Mouse (Mus musculus): ENCODE data around the gene Xylt1. TPM values are rescaled to one million over a fixed set of nuclear protein-coding genes. Genes with fewer than 3 reads are reported as not detected.

Gene Xylt1
- 21.9 and 26.8 TPM in 2 replicates for total RNA-seq (2014; fragmentation: Nextera tagmentation)
- 16.2 and 20.9 TPM in 2 replicates for total RNA-seq (2017)

DNA sequence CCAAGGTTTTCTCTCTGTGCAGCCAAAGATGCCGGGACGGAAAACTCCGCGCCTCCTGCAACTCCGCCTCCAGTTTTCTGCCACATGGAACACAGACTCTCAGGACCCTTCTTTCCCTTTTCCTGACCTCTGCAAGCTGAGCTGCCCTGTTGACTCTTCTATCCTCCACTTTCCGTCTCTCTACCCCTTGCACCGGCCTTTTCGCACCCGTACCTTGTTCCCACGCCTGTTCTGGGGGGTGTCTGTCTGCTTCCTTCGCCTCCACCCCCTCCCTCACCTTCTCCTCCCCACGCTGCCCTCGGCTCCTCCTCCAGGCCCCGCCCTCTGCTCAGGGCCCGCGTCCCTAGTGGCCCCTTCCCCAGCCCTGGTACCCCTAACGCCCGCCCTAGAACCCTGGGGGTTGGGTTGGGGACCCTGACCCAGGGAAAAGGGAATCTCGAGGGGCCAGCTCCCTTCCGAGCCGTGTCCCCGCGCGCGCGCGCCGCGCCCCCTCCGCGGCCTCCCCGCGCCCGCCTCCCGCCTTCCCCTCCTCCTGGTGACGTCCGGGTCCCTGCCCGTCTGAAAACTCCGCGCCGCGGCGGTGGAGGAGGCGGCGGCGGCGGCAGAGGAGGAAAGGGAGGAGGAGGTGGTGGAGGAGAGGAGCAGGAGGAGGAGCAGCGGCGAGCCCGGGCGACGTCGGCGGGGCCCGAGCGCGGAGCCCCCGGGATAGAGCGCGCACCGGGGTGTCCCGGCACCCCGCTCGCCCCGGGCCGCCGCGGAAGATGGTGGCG, at the start of gene Xylt1:
Xylt1 (plus strand) TSS at position 562 of the 770 bp plus-strand sequence.
- peak; percentile 62 for ATAC-seq (replicated peaks; ENCODE audit: poor library complexity, severe bottlenecking)

DNA sequence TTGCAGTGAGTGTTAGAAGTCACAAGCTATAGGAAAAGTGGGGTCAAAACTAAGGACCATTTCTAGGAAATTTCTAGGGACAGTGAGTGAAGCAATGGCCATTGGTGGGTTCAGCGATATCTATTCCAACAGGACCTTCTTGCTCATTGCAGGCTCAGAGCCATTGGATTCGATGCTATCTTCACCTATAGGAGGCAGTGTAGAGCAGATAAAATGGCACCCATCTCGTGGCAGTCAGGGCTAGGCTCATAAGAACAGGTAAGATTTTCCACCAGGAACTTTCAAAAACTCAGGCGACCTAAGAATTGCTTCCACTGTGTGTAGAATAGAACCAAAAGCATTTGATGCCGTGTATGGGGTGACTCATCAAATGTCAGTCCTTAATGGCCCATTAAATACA, 46.8 kb upstream of the Xylt1 start:
- no peak for ATAC-seq (replicated peaks; ENCODE audit: poor library complexity, severe bottlenecking)

GRCm38 (mm10) chr7:117356316-117356715, 24.5 kb upstream of the Xylt1 start:
- no peak for ATAC-seq (replicated peaks; ENCODE audit: poor library complexity, severe bottlenecking)

GRCm38 (mm10) chr7:117357425-117358194, 23.2 kb upstream of the Xylt1 start:
- ATAC-seq (replicated peaks; ENCODE audit: poor library complexity, severe bottlenecking): no peak

DNA sequence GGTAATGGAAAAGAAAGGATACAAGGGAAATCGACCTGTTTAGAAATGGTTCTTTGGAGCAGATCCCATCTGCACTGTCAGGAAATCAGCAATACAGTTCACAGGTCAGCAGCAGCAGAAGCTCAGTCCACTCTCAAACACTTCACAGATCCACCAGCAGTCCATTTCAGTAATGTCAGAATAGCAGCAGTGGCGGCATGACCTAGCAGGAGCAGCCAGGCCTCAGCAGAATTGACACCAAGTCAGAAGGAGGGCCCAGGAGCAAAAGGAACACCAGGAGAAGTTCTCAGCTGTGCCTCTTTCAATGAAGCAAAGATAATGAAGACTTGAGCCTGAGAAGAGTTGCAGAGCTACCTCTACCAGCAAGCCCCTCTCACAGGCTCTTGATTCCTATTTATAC, 19.5 kb upstream of the Xylt1 start:
- ATAC-seq (replicated peaks; ENCODE audit: poor library complexity, severe bottlenecking): no peak

- no peak for ATAC-seq (replicated peaks; ENCODE audit: poor library complexity, severe bottlenecking)
Observed at GRCm38 (mm10) chr7:117362493-117362892, 18.3 kb upstream of the Xylt1 start.

DNA sequence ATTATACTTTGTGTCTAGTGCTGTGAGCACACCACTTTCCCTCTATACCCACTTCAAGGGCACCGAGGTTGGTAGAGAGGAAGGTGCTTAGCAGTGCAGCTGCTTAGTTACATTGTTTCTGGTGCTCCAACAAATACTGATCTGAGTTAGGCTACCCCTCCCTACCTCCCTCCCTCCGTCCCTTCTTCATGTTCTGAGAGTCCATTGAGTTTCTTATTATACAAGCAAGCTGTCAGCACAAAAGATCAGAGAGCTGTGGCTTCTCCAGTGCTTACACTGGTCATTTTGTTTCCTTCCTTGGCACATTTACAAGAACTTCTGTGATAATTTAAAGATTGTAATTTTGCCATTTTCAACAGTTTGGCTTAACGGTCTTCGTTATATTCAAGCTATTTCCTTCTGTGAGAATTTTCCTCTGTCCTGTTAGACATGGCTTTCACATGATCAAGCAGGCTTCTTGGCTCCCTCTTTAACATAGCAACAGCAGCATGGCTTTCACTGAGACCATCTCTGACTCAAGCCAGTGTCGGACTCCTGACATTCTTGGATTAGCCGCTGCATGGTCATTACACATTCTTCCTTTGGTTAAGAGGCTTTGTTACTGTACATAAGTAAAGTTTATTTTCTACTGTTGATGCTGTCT, 12.0 kb upstream of the Xylt1 start:
- no peak for ATAC-seq (replicated peaks; ENCODE audit: poor library complexity, severe bottlenecking)

GRCm38 (mm10) chr7:117369290-117369941, 11.4 kb upstream of the Xylt1 start:
- peak; percentile 68 for ATAC-seq (replicated peaks; ENCODE audit: poor library complexity, severe bottlenecking)

GRCm38 (mm10) chr7:117375886-117376309, 4.9 kb upstream of the Xylt1 start:
- ATAC-seq (replicated peaks; ENCODE audit: poor library complexity, severe bottlenecking): peak; percentile 57

DNA sequence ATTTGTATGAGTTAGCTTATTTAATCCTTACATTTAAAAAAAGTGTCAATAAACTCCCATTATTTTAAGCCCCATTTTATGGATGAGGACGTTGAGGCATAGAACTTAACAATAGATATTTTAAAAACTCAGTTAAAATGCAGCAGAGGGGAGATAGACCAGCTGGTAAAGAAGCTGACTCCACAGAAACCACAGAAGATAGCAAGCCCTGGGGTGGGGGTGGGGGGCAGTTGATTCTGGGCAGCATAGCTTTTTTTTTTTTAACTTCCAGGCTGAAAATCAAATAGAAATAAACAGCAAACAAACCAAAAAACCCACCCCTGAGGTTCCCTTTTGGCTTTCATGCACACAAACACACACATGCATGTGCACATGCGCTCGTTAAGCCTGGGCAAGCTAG, 3.6 kb upstream of the Xylt1 start:
- no peak for ATAC-seq (replicated peaks; ENCODE audit: poor library complexity, severe bottlenecking)

DNA sequence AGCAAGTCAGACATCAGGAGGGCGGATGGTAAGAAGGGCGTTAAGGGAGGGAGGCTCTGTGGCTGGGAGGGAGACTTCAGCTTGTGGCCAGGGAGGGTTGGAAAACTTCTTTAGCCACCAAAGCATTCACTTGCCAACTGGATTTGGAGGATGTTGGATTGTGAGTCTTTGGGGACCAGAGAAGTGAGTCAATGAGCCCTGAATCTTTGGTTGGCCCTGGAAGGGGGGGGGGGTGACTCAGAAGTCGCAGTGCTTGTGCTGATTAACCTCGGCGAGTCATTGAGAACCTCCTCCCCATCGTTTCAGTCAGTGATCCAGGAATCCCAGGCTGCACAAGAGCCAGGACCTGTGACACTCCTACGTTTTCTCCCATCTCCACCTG, 752 bp upstream of the Xylt1 start:
- ATAC-seq (replicated peaks; ENCODE audit: poor library complexity, severe bottlenecking): no peak

DNA sequence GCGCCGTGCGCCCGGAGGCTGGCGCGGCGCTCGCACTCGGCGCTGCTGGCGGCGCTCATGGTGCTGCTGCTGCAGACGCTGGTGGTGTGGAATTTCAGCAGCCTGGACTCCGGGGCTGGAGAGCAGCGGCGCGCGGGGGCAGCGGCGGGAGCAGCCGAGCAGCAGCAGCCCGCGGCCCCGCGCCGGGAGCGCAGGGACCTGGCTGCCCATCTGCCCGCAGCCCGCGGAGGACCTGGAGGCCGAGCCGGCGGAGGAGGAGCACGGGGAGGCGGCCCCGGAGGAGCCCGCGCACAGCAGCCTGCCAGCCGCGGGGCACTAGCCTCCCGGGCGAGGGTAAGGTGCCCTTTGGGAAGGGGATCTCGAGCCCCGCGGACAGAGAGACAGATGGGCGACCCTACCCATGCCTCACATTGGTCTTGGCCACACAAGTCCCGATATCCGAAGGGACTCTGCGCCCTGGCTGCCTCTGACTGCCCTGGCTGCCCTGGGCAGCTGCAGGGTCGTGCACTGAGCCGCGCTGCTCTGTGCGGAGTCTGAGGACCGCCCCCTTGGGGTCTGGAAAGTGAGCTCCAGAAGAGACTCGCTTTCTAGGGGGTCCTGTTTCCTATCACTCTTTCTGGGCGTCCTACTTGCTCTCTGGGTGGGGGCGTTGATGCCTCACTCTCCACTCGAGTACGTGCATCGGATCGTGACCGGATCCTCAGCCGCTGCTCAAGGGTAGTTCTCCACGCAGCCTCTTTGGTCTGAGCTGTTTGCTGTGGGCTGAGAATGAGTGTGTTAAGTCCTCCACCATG, 606 bp downstream of the Xylt1 start:
- ATAC-seq (replicated peaks; ENCODE audit: poor library complexity, severe bottlenecking): peak; percentile 8; the same call in 1 of the 2 replicates

DNA sequence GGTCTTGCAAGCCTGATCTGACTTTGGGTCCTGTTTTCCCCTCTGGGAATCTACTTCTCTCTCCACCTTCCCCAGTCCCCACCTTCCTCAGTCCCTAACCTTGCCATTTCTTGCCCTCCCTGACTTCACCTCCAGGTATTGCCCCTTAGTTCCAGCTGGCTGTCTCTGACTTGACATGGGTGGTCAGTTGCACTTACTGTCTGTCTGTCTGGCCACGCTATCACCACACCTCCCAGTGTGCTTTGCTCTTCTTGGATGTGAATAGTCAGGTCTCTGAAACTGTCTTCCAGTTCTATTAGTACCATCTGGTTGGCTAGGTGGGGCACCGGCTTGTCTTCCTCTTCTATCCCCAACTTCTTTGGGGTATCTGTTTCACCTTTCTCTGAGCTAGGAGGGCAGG, 1.2 kb downstream of the Xylt1 start:
- ATAC-seq (replicated peaks; ENCODE audit: poor library complexity, severe bottlenecking): no peak

GRCm38 (mm10) chr7:117383147-117383940, 2.6 kb downstream of the Xylt1 start:
- ATAC-seq (replicated peaks; ENCODE audit: poor library complexity, severe bottlenecking): peak; percentile 53

DNA sequence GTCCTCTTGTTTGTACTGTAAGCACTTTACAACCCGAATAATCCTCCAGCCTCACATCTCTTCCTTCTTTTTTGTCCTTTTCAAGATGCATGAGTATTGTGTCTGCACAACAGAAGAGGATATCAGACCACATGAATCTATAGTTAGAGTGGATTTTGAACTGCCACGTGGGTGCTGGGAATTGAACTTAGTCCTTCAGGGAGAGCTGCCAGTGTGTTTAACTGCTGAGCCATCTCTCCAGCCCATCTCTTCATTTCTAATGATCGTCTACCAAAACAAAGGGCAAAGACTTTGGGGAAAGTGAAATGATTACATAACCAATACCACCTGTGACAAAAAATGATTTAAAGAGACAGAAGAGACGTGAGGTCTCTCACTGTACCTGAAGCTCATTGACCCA, 5.6 kb downstream of the Xylt1 start:
- ATAC-seq (replicated peaks; ENCODE audit: poor library complexity, severe bottlenecking): no peak

DNA sequence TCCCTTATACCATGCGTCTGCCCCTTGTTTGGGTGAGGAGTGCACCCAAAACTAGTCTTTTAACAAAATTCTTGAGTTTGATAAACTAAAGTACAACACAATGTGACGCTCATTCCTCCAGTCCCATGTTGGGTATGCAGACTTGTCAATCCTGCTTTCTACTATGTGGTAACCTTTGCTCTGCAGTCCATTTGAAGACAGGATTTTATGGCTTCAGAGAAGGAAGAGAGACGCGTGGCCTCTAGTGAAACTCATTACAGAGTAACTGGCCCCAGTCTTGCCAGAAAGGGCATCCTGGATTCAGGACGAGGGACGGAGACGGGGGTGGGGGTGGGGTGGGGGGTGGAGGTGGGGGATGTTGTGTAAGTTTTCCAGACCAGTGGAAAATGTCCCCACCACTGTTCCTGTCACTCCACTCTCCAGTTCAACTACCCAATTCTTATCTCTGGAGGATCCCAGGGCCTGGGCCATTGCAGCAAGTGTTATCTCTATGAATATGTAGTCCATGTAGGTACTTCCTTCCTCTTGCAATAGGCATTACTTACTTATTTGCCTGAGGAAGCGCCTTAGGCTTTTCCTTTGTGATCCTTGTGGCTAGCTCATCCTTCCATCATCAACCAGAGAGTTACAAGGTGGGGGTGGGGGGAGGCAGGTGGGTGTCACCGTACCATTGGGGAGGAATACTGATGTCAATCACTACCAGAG, 7.7 kb downstream of the Xylt1 start:
- ATAC-seq (replicated peaks; ENCODE audit: poor library complexity, severe bottlenecking): peak; percentile 36; the same call in 1 of the 2 replicates

DNA sequence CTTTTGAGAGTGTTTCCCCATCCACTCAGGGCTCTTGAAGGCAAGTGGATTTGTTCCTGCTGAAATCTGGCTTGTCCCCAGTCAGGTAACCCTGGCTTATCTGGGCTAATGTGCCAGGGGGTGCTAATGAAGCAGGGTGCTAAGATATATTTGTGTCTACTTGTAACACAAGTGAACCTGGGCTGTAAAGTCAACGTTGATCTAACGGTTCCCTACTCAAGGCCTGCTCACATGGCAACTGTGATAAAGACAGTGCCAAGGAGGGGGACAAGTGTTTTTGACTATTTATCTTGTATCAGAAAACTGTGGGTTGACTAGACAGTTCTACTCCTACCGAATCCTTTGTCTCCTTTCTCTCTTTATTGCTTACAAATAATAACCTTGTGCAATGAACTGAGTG, 8.3 kb downstream of the Xylt1 start:
- no peak for ATAC-seq (replicated peaks; ENCODE audit: poor library complexity, severe bottlenecking)

GRCm38 (mm10) chr7:117392863-117393569, 12.2 kb downstream of the Xylt1 start:
- ATAC-seq (replicated peaks; ENCODE audit: poor library complexity, severe bottlenecking): peak; percentile 60
